Mouse (Mus musculus) skeletal muscle tissue, adult 2 months (tissue): ENCODE data around the gene Gm10775.
A peak's percentile ranks its signal among the peaks of the same experiment; 100 is the strongest.

ENCODE experiments used
- DNase-seq: peaks from one replicate; pipeline ENCODE4 v3.0.0-alpha.2; 2012; ENCODE audit warnings: low read depth, low spot score

Gm10775 gene

GRCm38 (mm10) chr13:65259239-65259638 is at the start of gene Gm10775:
Gm10775 (plus strand) TSS chr13:65259539.
- DNase-seq, result no peak

DNA sequence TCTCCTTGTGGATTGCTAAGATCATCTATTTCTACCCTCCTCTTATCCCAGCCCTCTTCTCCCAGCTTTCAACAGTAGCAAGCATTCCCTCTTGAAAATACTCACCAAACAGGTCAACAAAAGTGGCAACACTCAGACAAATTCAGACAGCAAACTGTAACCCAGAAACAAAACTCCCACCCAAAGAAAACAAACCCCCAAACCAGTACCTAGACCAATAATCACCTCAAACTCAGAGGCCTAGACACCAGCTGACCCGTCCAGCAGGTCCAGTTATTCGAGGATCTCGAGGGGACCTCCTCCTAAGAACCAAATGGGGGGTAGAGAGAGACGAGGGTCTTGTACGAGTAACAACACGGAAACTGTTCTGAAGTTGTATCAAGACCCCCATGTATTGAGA is 33.4 kb upstream of the Gm10775 start:
- DNase-seq, result no peak

GRCm38 (mm10) chr13:65226657-65227056 is 32.7 kb upstream of the Gm10775 start:
- DNase-seq, result no peak

GRCm38 (mm10) chr13:65237211-65237610 is 22.1 kb upstream of the Gm10775 start:
- DNase-seq, result no peak

- DNase-seq, result peak; percentile 96
Observed at GRCm38 (mm10) chr13:65240509-65241098, 18.7 kb upstream of the Gm10775 start.

DNA sequence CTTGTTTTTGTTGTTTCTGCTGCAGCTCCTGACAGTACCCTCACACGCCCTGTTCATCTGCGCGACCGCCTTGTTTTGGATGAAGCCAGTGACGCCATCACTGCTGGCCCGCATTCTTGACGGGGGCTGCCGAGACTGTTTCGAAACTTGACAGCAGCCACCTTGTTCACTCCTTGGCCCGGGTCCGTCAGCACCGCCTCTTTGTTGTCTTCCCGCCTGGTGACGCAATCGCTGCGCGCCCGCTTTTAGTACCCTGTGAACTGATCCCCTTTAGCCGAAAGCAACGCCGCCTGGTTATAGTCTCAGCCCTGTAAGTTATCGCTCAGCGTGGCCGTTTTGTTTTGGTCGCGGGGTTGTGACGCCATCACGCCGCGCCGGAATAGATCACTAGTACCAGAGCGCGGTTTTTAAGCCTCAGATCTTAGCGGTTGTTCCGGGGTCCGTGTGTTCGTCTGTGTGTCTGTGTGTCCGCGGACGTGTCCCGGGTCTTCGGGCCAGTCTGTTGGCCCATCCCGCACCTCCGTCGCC is 18.2 kb upstream of the Gm10775 start:
- peak; percentile 88 for DNase-seq

DNA sequence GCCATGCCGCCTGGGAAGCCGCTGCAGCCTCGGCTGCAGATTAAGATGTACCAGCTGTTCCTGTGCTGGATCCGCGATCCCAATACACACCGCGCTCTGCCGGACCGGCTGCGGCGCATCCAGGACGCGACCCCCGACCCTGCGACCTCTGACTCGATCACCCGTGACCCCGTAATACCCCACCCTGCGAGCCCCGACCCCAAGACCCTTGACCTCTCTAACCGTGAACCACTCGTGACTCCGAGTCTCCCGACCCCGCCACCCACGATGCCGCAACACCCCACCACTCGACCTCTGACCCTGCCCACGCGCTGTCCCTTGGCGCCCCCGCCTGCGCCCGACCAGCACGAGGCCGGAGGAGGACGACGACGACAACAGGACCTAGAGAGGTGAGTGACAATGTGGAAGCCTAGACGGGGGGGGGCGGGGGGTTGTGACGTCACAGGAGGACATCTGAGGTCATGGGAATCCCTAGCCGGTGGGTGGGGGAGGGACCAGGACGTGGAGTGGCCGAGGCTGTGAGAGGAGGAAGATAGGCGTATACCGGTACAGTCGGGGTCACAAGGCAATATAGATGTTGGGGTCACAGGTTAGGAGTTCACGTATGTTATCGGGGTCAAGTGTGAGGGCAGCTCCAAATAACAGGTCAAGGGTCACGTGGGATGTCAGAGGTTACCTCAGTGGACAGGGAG is 17.6 kb upstream of the Gm10775 start:
- no peak for DNase-seq

DNA sequence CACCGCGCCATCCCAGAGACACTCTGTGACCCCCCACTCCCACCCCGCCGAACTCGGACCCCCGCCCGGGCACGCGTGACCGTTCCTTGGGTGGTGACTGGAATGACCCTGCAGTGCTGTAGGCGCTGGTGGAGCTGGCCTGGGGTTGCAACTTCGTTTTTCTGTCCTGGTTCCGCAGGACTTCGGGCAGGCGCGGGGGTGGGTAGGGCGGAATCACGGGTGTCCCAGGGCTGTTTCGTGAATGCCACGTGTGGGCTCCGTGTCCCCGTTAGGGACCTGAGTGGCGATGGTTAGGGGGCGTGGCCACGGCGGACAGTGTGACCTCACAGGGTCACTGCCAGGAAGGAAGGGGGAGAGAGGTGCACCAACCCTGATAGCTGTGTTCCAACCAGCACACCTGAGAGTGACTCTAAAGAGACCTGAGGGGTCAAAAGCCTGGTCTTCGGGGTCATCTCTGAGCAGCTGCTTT is 17.0 kb upstream of the Gm10775 start:
- DNase-seq, result no peak

DNA sequence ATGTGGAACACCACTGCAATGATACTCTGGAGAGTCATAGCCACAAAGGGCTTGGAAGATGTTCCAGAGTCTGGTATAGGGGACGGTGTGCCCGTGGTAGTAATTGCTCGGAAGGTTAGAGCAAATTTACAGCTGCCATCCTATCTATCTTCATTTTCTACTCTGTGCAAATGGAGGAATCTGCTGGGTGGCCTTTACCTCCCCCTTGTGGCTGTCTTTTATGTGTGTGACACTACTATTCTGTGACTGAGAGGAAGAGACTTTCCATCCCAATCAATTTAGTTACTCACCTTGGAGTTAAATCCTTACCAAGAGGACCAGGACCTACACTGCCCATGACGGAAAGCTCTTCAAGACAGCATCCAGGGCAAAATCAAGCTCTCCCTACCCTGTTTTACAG is 16.1 kb upstream of the Gm10775 start:
- DNase-seq, result no peak

GRCm38 (mm10) chr13:65258175-65258954 is 974 bp upstream of the Gm10775 start:
- DNase-seq, result no peak

DNA sequence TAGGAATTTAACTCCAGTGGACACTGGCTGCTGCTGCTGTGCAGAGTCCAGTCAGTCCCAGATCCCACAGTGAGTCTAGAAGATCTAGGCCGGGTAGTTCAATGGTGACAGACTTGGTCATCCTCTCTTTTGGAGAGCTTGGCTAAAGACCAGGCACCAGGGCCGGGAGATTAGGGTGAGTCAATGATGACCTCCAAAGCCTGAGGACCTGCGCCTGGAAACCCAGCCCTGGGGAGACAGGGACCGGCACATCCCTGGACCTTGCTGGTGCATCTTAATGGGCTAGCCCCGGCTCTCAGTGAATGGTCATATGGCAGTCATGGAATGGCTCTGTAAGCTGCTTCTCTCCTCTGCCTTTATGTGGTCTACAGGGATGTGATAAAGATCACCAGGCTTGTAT is 2.7 kb downstream of the Gm10775 start:
- DNase-seq, result no peak

DNA sequence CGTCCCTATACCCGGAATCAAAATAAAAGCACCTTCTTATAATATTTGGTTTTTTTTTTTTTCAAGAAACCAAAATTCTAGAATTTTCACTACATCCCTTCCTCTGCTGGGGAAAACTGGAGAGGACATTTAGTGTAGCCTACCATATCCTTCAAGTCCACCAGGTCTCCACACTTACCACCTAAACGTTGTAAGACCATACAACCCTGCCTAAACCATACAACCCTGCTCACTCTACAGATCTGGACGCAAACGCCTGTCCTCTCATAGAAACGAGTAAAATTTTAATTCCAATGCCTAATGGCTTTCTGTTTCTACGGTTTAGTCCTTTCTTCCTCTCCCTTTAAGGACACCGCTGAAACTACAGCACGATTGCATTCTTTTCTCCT is 18.6 kb downstream of the Gm10775 start:
- no peak for DNase-seq

- peak; percentile 83 for DNase-seq
Observed at GRCm38 (mm10) chr13:65278383-65279341, 19.3 kb downstream of the Gm10775 start, which contains the start of gene Zfp369. Zfp369 (plus strand) TSS chr13:65278814.

- no peak for DNase-seq
Observed at GRCm38 (mm10) chr13:65286771-65287170, 27.4 kb downstream of the Gm10775 start.

- no peak for DNase-seq
Observed at GRCm38 (mm10) chr13:65296354-65296753, 37.0 kb downstream of the Gm10775 start.
